Mouse (Mus musculus): ENCODE results near the gene Mpeg1. TPM values are rescaled to one million over a fixed set of nuclear protein-coding genes. Genes with fewer than 3 reads are reported as not detected.

The Mpeg1 gene
- 2.1 and 2.6 TPM in 2 replicates for polyA plus RNA-seq (2015; fragmentation: Nextera tagmentation; extraction: Ambion mirVana)

GRCm38 (mm10) chr19:12460282-12461249 is at the start of gene Mpeg1:
Gene Mpeg1 (plus strand): TSS chr19:12460779.

GRCm38 (mm10) chr19:12417361-12417760 is 43.2 kb upstream of the Mpeg1 start, which contains the start of gene Olfr1441:
Gene Olfr1441 (plus strand): TSS chr19:12417433.

GRCm38 (mm10) chr19:12427605-12428004 is 33.0 kb upstream of the Mpeg1 start, which contains the start of gene Pfpl:
Gene Pfpl (plus strand): TSS chr19:12427905.

GRCm38 (mm10) chr19:12501370-12502347 is 41.1 kb downstream of the Mpeg1 start, which contains the start of gene Dtx4:
Gene Dtx4 (minus strand): TSS chr19:12501454.

Other genes with a start within 250 kb of the Mpeg1 start
- gene Olfr1432, start 228.2 kb upstream of the Mpeg1 start, polyA plus RNA-seq (2015; fragmentation: Nextera tagmentation; extraction: Ambion mirVana), result not detected in 2 replicates
- not detected in 2 replicates for gene Olfr262, start 219.1 kb upstream of the Mpeg1 start, polyA plus RNA-seq (2015; fragmentation: Nextera tagmentation; extraction: Ambion mirVana)
- gene Olfr235, start 199.7 kb upstream of the Mpeg1 start, polyA plus RNA-seq (2015; fragmentation: Nextera tagmentation; extraction: Ambion mirVana), result not detected in 2 replicates
- not detected in 2 replicates for gene Olfr1434, start 180.9 kb upstream of the Mpeg1 start, polyA plus RNA-seq (2015; fragmentation: Nextera tagmentation; extraction: Ambion mirVana)
- gene Olfr1436, start 161.6 kb upstream of the Mpeg1 start, polyA plus RNA-seq (2015; fragmentation: Nextera tagmentation; extraction: Ambion mirVana), result not detected in 2 replicates
- gene Olfr1437, start 135.7 kb upstream of the Mpeg1 start, polyA plus RNA-seq (2015; fragmentation: Nextera tagmentation; extraction: Ambion mirVana), result not detected in 2 replicates
- gene Olfr1438-ps1, start 124.9 kb upstream of the Mpeg1 start, polyA plus RNA-seq (2015; fragmentation: Nextera tagmentation; extraction: Ambion mirVana), result not detected in 2 replicates
- gene Olfr1440, start 73.5 kb upstream of the Mpeg1 start, polyA plus RNA-seq (2015; fragmentation: Nextera tagmentation; extraction: Ambion mirVana), result not detected in 2 replicates
- not detected in 2 replicates for gene Olfr1441, start 43.3 kb upstream of the Mpeg1 start, polyA plus RNA-seq (2015; fragmentation: Nextera tagmentation; extraction: Ambion mirVana)
- not detected in 2 replicates for gene Pfpl, start 32.9 kb upstream of the Mpeg1 start, polyA plus RNA-seq (2015; fragmentation: Nextera tagmentation; extraction: Ambion mirVana)
- gene Dtx4, start 40.7 kb downstream of the Mpeg1 start, polyA plus RNA-seq (2015; fragmentation: Nextera tagmentation; extraction: Ambion mirVana), result 6.3 and 10.4 TPM in 2 replicates
- 9.0 and 9.4 TPM in 2 replicates for gene Fam111a, start 85.0 kb downstream of the Mpeg1 start, polyA plus RNA-seq (2015; fragmentation: Nextera tagmentation; extraction: Ambion mirVana)
- gene Gm4952, start 139.2 kb downstream of the Mpeg1 start, polyA plus RNA-seq (2015; fragmentation: Nextera tagmentation; extraction: Ambion mirVana), result 5.5 and 10.4 TPM in 2 replicates
- gene Glyat, start 172.5 kb downstream of the Mpeg1 start, polyA plus RNA-seq (2015; fragmentation: Nextera tagmentation; extraction: Ambion mirVana), result 0.15 and 0.47 TPM in 2 replicates
- gene Olfr1442, start 209.7 kb downstream of the Mpeg1 start, polyA plus RNA-seq (2015; fragmentation: Nextera tagmentation; extraction: Ambion mirVana), result not detected in 2 replicates
- gene Olfr1443, start 217.3 kb downstream of the Mpeg1 start, polyA plus RNA-seq (2015; fragmentation: Nextera tagmentation; extraction: Ambion mirVana), result not detected in 2 replicates
- gene Keg1, start 235.0 kb downstream of the Mpeg1 start, polyA plus RNA-seq (2015; fragmentation: Nextera tagmentation; extraction: Ambion mirVana), result 0.69 and 0.88 TPM in 2 replicates